Mouse (Mus musculus) urinary bladder, postnatal 25 days (tissue): ENCODE data around the gene Camta1.

Source experiments
- DNase-seq: peaks from one replicate; pipeline ENCODE4 v3.0.0; 2022; ENCODE audit warnings: low spot score

The Camta1 gene

GRCm38 (mm10) chr4:151108834-151109241, 752.8 kb downstream of the Camta1 start:
- no peak for DNase-seq

DNA sequence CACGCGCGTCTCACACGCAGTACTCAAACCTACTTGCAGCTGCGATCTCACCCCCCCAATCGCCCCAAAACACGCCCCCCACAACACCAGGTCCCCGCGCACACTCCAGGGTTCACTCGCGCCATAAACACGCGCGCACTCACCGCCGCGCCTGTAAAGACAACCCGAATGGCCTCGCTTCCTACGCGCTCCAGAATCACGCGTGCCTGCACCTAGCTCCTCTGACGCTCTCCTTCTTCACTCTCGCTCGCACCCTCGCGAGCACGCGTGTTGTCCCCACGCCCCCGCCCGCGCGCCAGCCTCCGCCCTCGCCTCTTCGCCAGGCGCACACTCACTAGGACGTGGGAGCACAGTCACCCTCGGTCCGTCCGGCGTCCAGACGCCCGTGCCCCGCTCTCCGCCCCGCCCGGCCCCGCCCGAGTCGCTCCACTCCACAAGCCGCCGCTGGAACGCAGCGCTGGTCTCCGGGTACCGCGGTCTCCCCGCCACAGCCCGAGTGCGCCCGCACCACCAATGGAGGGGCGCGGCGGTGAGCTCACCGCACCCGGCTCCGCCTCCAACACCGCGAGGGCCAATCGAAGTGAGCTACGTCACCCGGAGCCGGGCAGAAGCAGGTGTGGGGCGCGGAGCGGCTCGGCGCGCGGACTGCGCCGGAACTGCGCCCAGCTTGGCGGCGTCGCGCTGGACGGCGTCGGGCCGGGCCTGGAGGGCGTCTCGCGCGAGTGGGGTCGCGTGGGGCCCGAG, 753.5 kb downstream of the Camta1 start:
- DNase-seq, result peak; percentile 81

- DNase-seq, result no peak
Measured at GRCm38 (mm10) chr4:151107131-151108001, 754.3 kb downstream of the Camta1 start.

- DNase-seq, result no peak
Measured at GRCm38 (mm10) chr4:151106468-151106867, 755.2 kb downstream of the Camta1 start.

- DNase-seq, result no peak
Measured at GRCm38 (mm10) chr4:151105886-151106285, 755.8 kb downstream of the Camta1 start.

- no peak for DNase-seq
Measured at GRCm38 (mm10) chr4:151104147-151104546, 757.5 kb downstream of the Camta1 start.

GRCm38 (mm10) chr4:151103646-151104045, 758.0 kb downstream of the Camta1 start:
- no peak for DNase-seq

DNA sequence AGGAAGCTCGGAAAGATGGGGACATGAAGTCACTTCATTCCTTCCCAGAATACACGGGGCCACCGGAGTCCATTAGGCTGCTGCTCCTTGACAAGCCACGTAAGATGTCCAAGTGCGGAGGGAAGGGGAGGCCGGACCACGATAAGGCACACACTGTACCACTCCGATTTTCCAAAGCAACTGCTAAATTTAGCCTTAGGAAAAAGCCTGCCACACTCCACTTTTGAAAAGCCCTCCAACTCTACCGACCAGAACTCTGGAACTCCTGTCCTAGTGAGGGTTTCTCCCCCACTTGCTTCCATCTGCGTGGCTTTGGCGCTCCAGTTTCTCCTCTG, 764.6 kb downstream of the Camta1 start:
- no peak for DNase-seq

GRCm38 (mm10) chr4:151096334-151097103, 765.2 kb downstream of the Camta1 start:
- DNase-seq, result no peak

- no peak for DNase-seq
Measured at GRCm38 (mm10) chr4:151095207-151095606, 766.5 kb downstream of the Camta1 start.

DNA sequence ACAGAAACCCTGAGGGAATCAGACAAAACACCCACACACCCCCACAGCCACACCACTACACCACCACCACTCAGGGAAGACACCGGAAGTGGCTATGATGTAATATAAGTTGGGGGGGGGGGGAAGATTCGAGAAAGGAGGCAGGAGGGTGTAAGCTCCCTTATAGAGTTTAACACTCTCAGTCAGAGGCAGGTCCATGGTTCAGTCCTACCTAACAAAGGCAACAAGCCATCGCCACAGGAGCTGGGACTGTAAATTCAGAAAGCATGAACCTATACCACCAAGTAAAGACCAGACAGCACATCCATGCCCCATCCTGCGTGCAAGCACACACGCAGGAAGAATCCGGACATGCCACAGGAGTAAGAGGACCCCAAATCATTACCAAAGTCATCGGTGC, 772.4 kb downstream of the Camta1 start, which contains the start of gene Gm13090:
Gene Gm13090 (plus strand): TSS at position 301 of the 400 bp plus-strand sequence.
- no peak for DNase-seq

GRCm38 (mm10) chr4:151088819-151089218, 772.9 kb downstream of the Camta1 start:
- DNase-seq, result no peak

GRCm38 (mm10) chr4:151087358-151087757, 774.3 kb downstream of the Camta1 start:
- DNase-seq, result no peak

DNA sequence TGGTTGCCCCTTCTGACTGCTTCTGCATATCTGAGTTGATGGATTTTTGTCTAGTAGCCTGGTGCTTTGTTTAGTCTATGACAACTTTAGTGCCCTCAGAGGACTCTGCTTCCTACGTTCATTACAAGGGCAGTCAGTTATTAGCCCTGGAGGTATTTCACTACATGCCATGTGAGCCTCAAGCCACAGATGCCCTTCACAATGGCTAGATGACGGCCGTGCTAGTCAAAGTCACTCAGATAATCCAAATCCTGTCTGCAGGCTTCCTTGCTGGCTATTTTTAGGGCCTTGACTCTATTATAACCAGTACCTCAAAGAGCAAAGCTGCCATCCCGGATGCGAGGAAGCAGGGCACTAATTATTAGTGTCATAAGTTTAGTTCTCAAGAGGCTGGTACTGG, 778.6 kb downstream of the Camta1 start:
- DNase-seq, result no peak

DNA sequence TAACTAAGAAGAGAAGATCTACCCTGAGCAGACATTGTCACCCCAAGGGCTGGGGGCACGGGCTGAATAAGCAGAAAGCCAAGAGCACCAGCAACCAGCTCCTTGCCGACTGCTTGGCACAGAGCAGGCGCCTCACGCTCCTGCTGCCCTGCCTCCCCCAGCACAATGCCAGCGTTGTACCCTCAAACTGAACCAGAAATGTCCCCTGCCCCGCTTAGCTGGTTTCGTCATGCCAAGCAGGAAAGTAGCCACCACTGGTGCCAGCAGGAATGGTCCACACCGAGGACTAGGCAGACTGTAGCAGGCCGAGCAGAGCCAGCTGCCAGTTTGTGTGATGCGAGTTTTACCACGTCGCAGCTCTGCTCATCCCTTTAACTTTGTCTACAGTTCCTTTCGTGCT, 779.7 kb downstream of the Camta1 start:
- DNase-seq, result no peak

- no peak for DNase-seq
Measured at GRCm38 (mm10) chr4:151081355-151081754, 780.3 kb downstream of the Camta1 start.

GRCm38 (mm10) chr4:151074817-151075216, 786.9 kb downstream of the Camta1 start:
- DNase-seq, result no peak

DNA sequence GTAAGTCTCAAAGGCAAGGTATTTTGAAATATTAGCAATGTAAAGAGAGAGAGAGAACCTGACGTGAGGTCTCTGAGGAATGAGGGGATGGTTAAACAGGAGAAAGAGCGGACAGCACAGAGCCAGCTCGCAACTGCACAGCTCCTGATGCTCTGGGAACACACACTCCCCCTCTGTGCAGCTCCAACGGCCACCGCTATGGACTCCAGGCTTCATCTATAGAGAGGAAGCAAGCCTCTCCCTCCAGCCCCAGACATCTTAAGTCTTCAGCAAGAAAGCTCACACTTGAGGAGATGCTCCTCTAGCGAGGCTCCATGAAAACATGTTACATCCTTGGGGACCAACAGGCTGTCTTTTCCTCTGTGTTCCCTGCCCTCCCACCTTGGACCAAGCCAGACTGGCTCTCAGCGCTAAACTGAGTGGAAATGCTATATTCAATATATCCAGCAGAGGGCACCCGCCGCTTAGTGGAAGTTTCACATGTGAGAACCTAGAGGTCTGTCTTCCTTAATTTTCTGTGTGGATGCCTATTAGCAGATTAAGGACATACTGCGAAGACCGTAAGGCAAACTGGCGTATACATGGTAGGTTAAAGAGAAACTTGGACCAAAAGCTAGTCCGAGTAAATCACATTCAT, 788.5 kb downstream of the Camta1 start:
- peak; percentile 75 for DNase-seq

DNA sequence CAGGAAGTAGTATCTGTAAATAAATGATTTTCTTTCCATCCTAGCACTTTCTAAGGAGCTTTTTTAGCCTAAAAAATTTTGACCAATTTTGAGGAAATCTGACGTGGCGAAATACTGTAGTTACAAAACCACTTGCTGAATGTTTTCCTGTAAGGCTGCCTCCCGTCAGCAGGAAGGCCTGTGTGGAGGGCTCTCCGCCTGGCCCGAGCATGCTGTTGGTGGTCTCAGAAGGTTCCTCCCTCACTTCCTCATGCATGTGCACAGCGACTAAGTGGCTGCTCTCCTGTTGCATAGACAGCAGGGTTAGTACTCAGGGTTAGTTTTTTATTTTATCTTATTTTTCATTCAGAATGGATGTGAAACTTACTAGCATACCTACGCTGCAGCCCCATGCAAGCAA, 790.7 kb downstream of the Camta1 start:
- no peak for DNase-seq

DNA sequence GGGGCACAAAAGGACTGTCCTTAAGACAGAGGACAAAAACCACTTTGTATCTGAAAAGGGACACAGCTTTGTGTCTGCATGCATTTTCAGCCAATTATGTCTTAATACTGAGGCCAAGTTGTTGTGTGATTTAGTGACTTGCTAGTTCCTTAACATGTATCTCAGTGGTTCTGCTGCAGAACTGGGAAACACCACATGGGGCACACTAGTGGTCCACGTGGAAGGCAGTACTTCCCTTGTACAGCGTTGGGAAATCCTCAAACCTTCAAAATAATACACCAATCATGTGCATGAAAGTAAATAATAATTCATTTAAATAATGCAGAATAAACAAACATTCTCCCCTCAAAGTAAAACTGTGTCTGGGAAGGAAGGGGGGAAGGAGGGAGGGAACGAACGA, 792.9 kb downstream of the Camta1 start:
- DNase-seq, result no peak

DNA sequence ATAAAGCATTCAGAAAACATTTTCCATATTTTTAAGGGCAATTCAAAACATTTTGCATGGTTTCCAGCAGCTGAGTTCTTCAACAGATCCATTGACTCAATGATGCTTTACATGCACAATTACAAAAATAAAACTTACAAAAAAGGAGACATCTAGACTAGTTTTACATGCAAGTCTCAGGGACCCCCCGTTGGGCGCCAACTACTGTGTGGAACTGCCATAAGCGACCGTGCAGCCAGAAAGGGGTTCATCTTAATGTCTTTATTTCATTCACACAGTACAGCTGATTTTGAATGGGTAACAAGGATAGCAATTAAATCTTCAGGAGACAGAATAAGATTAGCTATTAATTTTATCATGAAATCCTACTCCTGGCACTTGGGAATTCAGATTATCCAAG, 802.1 kb downstream of the Camta1 start:
- no peak for DNase-seq

DNA sequence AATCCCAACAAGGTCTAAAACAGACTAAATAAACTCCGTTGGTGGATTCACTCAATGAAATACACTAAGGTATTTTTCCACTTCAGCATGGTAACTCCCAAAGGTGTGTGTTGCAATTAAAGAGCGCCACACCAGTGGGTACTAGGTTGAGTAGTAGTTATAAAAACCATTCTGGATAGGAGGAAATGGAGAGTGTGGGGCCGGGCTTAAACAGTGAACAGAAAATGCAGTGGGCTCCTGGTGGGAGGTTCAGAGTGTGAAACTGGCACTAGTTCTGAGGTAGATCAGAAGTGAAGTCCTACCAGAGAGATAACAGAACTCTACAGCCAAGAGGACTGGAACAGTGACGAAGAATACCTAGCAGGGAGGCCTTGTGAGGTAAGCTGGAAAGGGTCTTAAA, 803.0 kb downstream of the Camta1 start:
- no peak for DNase-seq
